Mouse (Mus musculus) kidney, adult 8-10 months (tissue): ENCODE data around the gene Aspdh.
A peak's percentile ranks its signal among the peaks of the same experiment; 100 is the strongest.

Experiments used
- DNase-seq, 2 experiments: peaks; one replicate each; pipeline ENCODE4 v3.0.0; 2022

Aspdh gene

GRCm38 (mm10) chr7:44453256-44453655 lies 11.9 kb upstream of the Aspdh start:
- no peak for DNase-seq

- no peak for DNase-seq
Observed at GRCm38 (mm10) chr7:44456302-44456701, 8.9 kb upstream of the Aspdh start.

- no peak for DNase-seq
Observed at GRCm38 (mm10) chr7:44460067-44460466, 5.1 kb upstream of the Aspdh start.

- DNase-seq: no peak
Observed at GRCm38 (mm10) chr7:44460767-44461502, 4.3 kb upstream of the Aspdh start.

- DNase-seq: no peak
Observed at GRCm38 (mm10) chr7:44461503-44462217, 3.5 kb upstream of the Aspdh start.

- DNase-seq: peak in 1 of 2 experiments; percentile 42
Observed at GRCm38 (mm10) chr7:44462218-44463055, 2.8 kb upstream of the Aspdh start.

- DNase-seq: no peak
Observed at GRCm38 (mm10) chr7:44463056-44463425, 2.1 kb upstream of the Aspdh start.

- DNase-seq: no peak
Observed at GRCm38 (mm10) chr7:44463556-44464225, 1.5 kb upstream of the Aspdh start.

GRCm38 (mm10) chr7:44464511-44464910 lies 680 bp upstream of the Aspdh start:
- no peak for DNase-seq

- DNase-seq: no peak
Observed at GRCm38 (mm10) chr7:44466006-44466887, 1.1 kb downstream of the Aspdh start.

GRCm38 (mm10) chr7:44466888-44467311 lies 1.7 kb downstream of the Aspdh start:
- DNase-seq: no peak

- peak; percentile 96 to 98 for DNase-seq
Observed at GRCm38 (mm10) chr7:44467811-44468411, 2.7 kb downstream of the Aspdh start, which contains the start of gene Josd2. Josd2 (plus strand) TSS chr7:44467980.

GRCm38 (mm10) chr7:44468644-44469285 lies 3.6 kb downstream of the Aspdh start:
- no peak for DNase-seq

- no peak for DNase-seq
Observed at GRCm38 (mm10) chr7:44469677-44470675, 4.8 kb downstream of the Aspdh start.

- DNase-seq: no peak
Observed at GRCm38 (mm10) chr7:44470696-44471612, 5.8 kb downstream of the Aspdh start.

GRCm38 (mm10) chr7:44471880-44472557 lies 6.8 kb downstream of the Aspdh start:
- DNase-seq: no peak

- no peak for DNase-seq
Observed at GRCm38 (mm10) chr7:44472558-44472885, 7.3 kb downstream of the Aspdh start.
